7 mouse cellular contexts compared by ENCODE assay signal in the genomic region with DNA sequence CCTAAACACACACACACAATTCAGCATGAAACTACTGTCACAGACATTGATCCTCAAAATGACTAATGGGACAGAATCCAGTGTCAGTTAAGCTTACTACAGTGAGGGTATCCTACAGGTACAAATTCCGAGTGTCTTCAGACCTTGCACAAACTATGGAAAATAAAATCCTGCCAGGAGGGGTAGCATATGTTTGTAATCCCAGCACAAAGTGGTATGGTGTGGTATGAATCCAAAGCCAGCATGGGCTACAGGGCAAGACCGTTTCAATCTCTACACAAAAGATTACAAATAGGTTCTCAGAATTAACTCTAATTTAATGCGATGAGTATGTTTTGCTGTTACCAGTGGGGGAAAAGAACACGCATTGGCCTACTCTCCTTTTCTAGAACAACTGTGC. TPM values are rescaled to one million over a fixed set of nuclear protein-coding genes. Genes with fewer than 3 reads are reported as not detected.
DNase-seq lines count a peak whose midpoint lies in the region; ATAC-seq lines count a peak whose summit lies in the region.

A gene (plus strand): TSS at position 301 of the 400 bp plus-strand sequence.

- H3K36me3 ChIP-seq in forebrain, embryonic 13.5 days (ENCODE audit: poor library complexity, severe bottlenecking), result peaks cover 23% of the 10 kb centered on the region
- peaks cover 19% of the 10 kb centered on the region for H3K36me3 ChIP-seq in hindbrain, embryonic 12.5 days
- peaks cover 4% of the 10 kb centered on the region; the same call in 1 of the 2 replicates for H3K36me3 ChIP-seq in liver, embryonic 15.5 days (replicated peaks)

- no peak for DNase-seq in urinary bladder, adult 2 months (ENCODE audit: low spot score)
- DNase-seq in urinary bladder, adult 18-20 months (ENCODE audit: low spot score in 2 of 2), result no peak
- no peak for DNase-seq in natural killer cell, adult 2 months (ENCODE audit: low spot score in 2 of 2)
- no peak for DNase-seq in MN1 (ENCODE audit: low spot score)

- no peaks in the 10 kb centered on the region for H3K27me3 ChIP-seq in forebrain, embryonic 13.5 days
- H3K27me3 ChIP-seq in hindbrain, embryonic 12.5 days, result no peaks in the 10 kb centered on the region
- H3K27me3 ChIP-seq in liver, embryonic 15.5 days, result peaks cover 29% of the 10 kb centered on the region

- H3K27ac ChIP-seq in forebrain, embryonic 13.5 days, result peak within 1 kb of the TSS; percentile 95
- peak within 1 kb of the TSS; percentile 95 for H3K27ac ChIP-seq in hindbrain, embryonic 12.5 days
- H3K27ac ChIP-seq in liver, embryonic 15.5 days (replicated peaks), result peak within 1 kb of the TSS; percentile 79

- peak within 1 kb of the TSS; percentile 88 for H3K4me3 ChIP-seq in forebrain, embryonic 13.5 days
- peak within 1 kb of the TSS; percentile 95 for H3K4me3 ChIP-seq in hindbrain, embryonic 12.5 days
- H3K4me3 ChIP-seq in liver, embryonic 15.5 days (replicated peaks), result peak within 1 kb of the TSS; percentile 69

- no peaks in the 10 kb centered on the region for H3K9me3 ChIP-seq in forebrain, embryonic 13.5 days (replicated peaks)
- no peaks in the 10 kb centered on the region for H3K9me3 ChIP-seq in hindbrain, embryonic 12.5 days (replicated peaks)
- no peaks in the 10 kb centered on the region for H3K9me3 ChIP-seq in liver, embryonic 15.5 days (replicated peaks)

- H3K4me2 ChIP-seq in forebrain, embryonic 13.5 days, result peak within 1 kb of the TSS; percentile 79
- H3K4me2 ChIP-seq in hindbrain, embryonic 12.5 days (replicated peaks), result peak within 1 kb of the TSS; percentile 92
- H3K4me2 ChIP-seq in liver, embryonic 15.5 days, result peak within 1 kb of the TSS; percentile 97

- peak within 1 kb of the TSS; percentile 98 for H3K9ac ChIP-seq in forebrain, embryonic 13.5 days
- H3K9ac ChIP-seq in hindbrain, embryonic 12.5 days, result peak within 1 kb of the TSS; percentile 100
- peak within 1 kb of the TSS; percentile 69 for H3K9ac ChIP-seq in liver, embryonic 15.5 days

- ATAC-seq in forebrain, embryonic 13.5 days, result peak; percentile 6
- peak; percentile 9; the same call in 1 of the 2 replicates for ATAC-seq in hindbrain, embryonic 12.5 days (ENCODE audit: low FRiP score)
- ATAC-seq in liver, embryonic 15.5 days (ENCODE audit: insufficient read depth), result no peak

- WGBS in forebrain, embryonic 13.5 days, result 26% methylated on average over 4 of the region's 4 CpGs
- WGBS in hindbrain, embryonic 12.5 days, result 24% methylated on average over 4 of the region's 4 CpGs
- 25% methylated on average over 4 of the region's 4 CpGs for WGBS in liver, embryonic 15.5 days (ENCODE audit: insufficient replicate concordance)

- H3K4me1 ChIP-seq in forebrain, embryonic 13.5 days, result peaks cover 16% of the 10 kb centered on the region
- H3K4me1 ChIP-seq in hindbrain, embryonic 12.5 days, result peaks cover 13% of the 10 kb centered on the region
- H3K4me1 ChIP-seq in liver, embryonic 15.5 days (replicated peaks), result peaks cover 20% of the 10 kb centered on the region

RNA-seq across cellular contexts. Expression of the gene that starts here (rescaled TPM):
- 25.8 and 34.2 TPM in 2 replicates for polyA plus RNA-seq in urinary bladder, adult 2 months (2012; rRNA removed)
- polyA plus RNA-seq in forebrain, embryonic 13.5 days (2015; fragmentation: Nextera tagmentation; extraction: Ambion mirVana), result 6.0 and 6.3 TPM in 2 replicates
- 15.7 and 16.2 TPM in 2 replicates for polyA plus RNA-seq in hindbrain, embryonic 12.5 days (2016; fragmentation: Nextera tagmentation; extraction: Ambion mirVana)
- 1.0 and 1.2 TPM in 2 replicates for polyA plus RNA-seq in liver, embryonic 15.5 days (2015; fragmentation: Nextera tagmentation; extraction: Ambion mirVana)
